Comparison of ENCODE assay signal across 28 mouse cellular contexts in the genomic region with DNA sequence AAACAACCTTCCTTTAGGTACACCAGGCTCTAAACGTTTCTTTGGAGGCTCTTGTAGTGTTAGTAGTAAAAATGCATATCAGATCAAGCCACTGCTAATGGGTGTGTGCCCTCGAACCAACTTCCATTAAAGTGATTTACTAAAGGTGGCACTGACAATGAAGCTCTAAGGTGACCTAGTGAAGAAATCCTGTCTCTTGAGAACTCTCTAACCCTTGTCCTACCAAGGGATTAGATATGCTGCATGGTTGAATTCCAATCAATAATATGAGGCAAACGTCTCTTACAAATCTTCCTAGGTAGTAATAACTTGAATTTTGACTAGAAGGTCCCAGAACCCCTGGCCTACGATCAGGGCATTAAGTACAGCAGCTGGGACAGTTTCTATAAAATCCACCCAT.
"Had no signal": no experiment of that assay in that cellular context is flagged by ENCODE, and none has a peak within 500 bp of the region (broad histone marks: within the 10 kb centered on the region; RNA-seq: fewer than 3 reads in every experiment).

No protein-coding gene starts in this region.

- H3K4me3 ChIP-seq: gastrocnemius, adult 2 months; heart, adult 2 months; heart, embryonic 13.5 days; heart, embryonic 15.5 days; hindbrain, embryonic 12.5 days; intestine, embryonic 15.5 days; kidney, embryonic 15.5 days; liver, embryonic 13.5 days; liver, embryonic 15.5 days had no signal

- H3K4me1 ChIP-seq: heart, embryonic 15.5 days; intestine, embryonic 15.5 days; kidney, embryonic 15.5 days; liver, embryonic 13.5 days; liver, embryonic 15.5 days had no signal

- H3K9me3 ChIP-seq: heart, embryonic 13.5 days; heart, embryonic 15.5 days; hindbrain, embryonic 12.5 days; intestine, embryonic 15.5 days; kidney, embryonic 15.5 days; liver, embryonic 13.5 days; liver, embryonic 15.5 days had no signal

- ATAC-seq: hindbrain, embryonic 16.5 days; inflammation-experienced regulatory T-cells, adult 6 months; intestine, embryonic 15.5 days; intestine, postnatal 0 days had no signal

- H3K27me3 ChIP-seq: heart, embryonic 13.5 days; heart, embryonic 15.5 days; hindbrain, embryonic 12.5 days; intestine, embryonic 15.5 days; kidney, embryonic 15.5 days; liver, embryonic 13.5 days; liver, embryonic 15.5 days had no signal

- H3K9ac ChIP-seq: heart, embryonic 13.5 days; heart, embryonic 15.5 days; hindbrain, embryonic 12.5 days; hindbrain, embryonic 14.5 days; intestine, embryonic 15.5 days; kidney, embryonic 15.5 days; liver, embryonic 13.5 days; liver, embryonic 15.5 days had no signal

- DNase-seq: gastrocnemius, adult 2 months; gastrocnemius, postnatal 10 days; gastrocnemius, postnatal 25 days; heart, adult 2 months; heart, postnatal 14 days; heart, postnatal 36 days; kidney, adult 2 months; kidney, adult 9 months; kidney, postnatal 14 days; kidney, postnatal 36 days; layer of hippocampus, adult 9-11 months; layer of hippocampus, postnatal 36 days; left cerebral cortex, postnatal 4 days; liver; liver, embryonic 13.5 days had no signal

- H3K27ac ChIP-seq: gastrocnemius, adult 2 months; heart, adult 2 months; heart, embryonic 13.5 days; heart, embryonic 15.5 days; hindbrain, embryonic 12.5 days; hindbrain, embryonic 14.5 days; intestine, embryonic 15.5 days; kidney, embryonic 15.5 days; kidney, postnatal 0 days; liver, embryonic 13.5 days; liver, embryonic 15.5 days had no signal

- H3K4me2 ChIP-seq: heart, embryonic 11.5 days; heart, embryonic 13.5 days; heart, embryonic 15.5 days; hindbrain, embryonic 12.5 days; hindbrain, embryonic 14.5 days; intestine, embryonic 15.5 days; kidney, embryonic 15.5 days; liver, embryonic 11.5 days; liver, embryonic 13.5 days; liver, embryonic 15.5 days had no signal

- H3K36me3 ChIP-seq: heart, embryonic 13.5 days; heart, embryonic 15.5 days; hindbrain, embryonic 12.5 days; intestine, embryonic 15.5 days; kidney, embryonic 15.5 days; liver, embryonic 13.5 days; liver, embryonic 15.5 days had no signal
